In genomic region chr8:6179602-6180001, GRCm38 (mm10) we compare ENCODE assay signal across 19 mouse cellular contexts.
"Had no signal": no experiment of that assay in that cellular context is flagged by ENCODE, and none has a peak within 500 bp of the region (broad histone marks: within the 10 kb centered on the region; RNA-seq: fewer than 3 reads in every experiment).

No protein-coding gene starts in this region.

- H3K9me3 ChIP-seq: limb, embryonic 10.5 days; limb, embryonic 13.5 days; liver, embryonic 12.5 days; liver, embryonic 15.5 days; lung, embryonic 15.5 days had no signal

- DNase-seq: kidney, adult 18-20 months; kidney, postnatal 25 days; layer of hippocampus, adult 9-11 months; layer of hippocampus, postnatal 36 days; liver; lung, adult 18-20 months; lung, postnatal 10 days; lung, postnatal 36 days; midbrain, embryonic 14.5 days; thymus, postnatal 36 days had no signal

- H3K36me3 ChIP-seq: limb, embryonic 10.5 days; limb, embryonic 13.5 days; liver, embryonic 12.5 days; liver, embryonic 15.5 days; lung, embryonic 15.5 days had no signal

- H3K27me3 ChIP-seq: limb, embryonic 13.5 days; liver, embryonic 12.5 days; liver, embryonic 15.5 days; lung, embryonic 15.5 days had no signal

- H3K4me3 ChIP-seq: layer of hippocampus, adult 2 months; limb, embryonic 10.5 days; limb, embryonic 13.5 days; liver, embryonic 12.5 days; liver, embryonic 15.5 days; lung, embryonic 15.5 days had no signal

- H3K9ac ChIP-seq: limb, embryonic 13.5 days; liver, embryonic 12.5 days; liver, embryonic 15.5 days; lung, embryonic 15.5 days had no signal

- ATAC-seq: liver, embryonic 12.5 days had no signal

- H3K4me1 ChIP-seq: limb, embryonic 10.5 days; limb, embryonic 13.5 days; liver, embryonic 12.5 days; liver, embryonic 15.5 days; lung, embryonic 15.5 days had no signal

- H3K4me2 ChIP-seq: limb, embryonic 13.5 days; liver, embryonic 12.5 days; liver, embryonic 15.5 days; lung, embryonic 15.5 days; midbrain, embryonic 11.5 days had no signal

- H3K27ac ChIP-seq: kidney, postnatal 0 days; layer of hippocampus, adult 2 months; limb, embryonic 10.5 days; limb, embryonic 13.5 days; liver, embryonic 12.5 days; liver, embryonic 15.5 days; lung, embryonic 15.5 days; stomach, postnatal 0 days had no signal
